Mouse (Mus musculus): ENCODE results near the gene Coro2a.

Coro2a gene

GRCm38 (mm10) chr4:46555762-46556161 lies 46.2 kb downstream of the Coro2a start:
- DNase-seq = no peak

DNA sequence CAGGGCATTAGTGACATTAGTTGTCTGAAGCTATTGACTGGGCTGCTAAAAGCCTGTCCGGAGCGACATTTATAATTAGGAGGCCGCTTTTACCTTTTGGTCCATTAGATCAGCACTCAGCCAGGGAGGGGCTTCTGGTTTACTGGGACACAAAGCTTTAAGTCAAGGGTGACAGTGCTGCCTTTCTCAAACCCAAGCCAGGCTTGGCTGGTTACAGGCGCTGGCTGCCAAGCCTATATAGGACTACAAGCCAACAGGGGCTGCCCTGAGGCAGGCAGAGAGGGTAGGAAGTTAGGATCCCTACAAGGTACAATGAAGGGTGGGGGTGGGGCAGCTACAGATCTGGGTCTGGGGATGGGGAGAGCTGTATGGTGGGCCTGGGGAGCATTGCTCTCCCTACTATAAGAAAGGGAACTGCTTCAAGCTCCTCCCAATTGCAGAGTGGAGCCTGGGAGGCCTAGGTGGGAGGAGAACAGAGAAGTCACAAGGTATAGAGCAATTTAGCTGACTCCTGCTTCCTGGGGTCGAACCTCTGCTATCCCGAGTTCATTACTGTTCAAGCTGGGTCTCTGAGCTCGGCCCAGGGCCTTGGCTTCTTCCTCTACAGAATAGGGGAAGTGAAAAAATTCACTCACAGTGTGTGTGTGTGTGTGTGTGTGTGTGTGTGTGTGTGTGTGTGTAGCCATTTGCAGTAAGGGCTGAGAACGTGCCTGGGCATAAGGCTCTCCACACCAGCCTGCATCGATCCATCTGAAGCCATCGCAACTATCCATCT lies 47.5 kb downstream of the Coro2a start:
- DNase-seq = no peak

DNA sequence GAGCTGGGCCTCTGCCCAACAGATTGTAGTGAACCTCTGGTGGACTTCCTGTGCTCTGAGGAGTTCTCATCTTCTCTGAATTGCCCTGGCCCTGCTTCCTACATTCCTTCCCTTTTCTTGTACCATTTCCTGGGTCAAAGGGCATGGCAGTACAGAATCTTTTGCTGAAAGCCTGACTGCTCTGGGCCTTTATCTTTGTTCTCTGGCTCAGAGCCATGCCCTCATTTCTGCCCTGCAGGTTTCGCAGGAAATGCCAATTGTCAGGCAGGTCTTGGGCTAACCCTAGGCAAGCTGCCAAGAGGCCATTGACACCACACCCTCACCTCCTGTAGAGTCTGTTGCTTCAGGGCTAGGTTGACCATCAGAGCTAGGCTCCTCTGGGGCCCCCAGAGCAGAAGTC lies 48.1 kb downstream of the Coro2a start:
- peak; percentile 50 to 64 for DNase-seq

GRCm38 (mm10) chr4:46550406-46550805 lies 51.6 kb downstream of the Coro2a start:
- no peak for DNase-seq

DNA sequence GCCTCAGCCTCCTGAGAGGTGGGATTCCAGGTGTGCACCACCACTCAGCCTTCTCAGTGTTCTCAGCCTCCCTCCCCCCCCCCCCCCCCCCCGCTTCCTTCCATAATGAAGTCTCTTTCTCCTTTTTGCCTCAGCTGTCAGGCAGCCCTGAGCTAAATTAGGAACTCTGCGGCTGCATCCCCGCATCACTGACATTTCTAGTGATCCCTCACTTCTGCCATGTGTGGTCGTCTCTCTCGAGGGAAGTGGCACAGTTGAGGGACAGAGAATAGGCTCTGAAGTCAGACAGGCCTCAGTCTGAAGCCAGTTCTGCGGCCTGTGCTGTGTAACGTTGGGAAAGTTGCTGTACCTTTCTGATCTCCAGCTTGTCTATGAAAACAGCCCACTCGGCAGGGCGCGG lies 52.0 kb downstream of the Coro2a start:
- no peak for DNase-seq

GRCm38 (mm10) chr4:46546709-46547108 lies 55.3 kb downstream of the Coro2a start:
- DNase-seq = no peak

DNA sequence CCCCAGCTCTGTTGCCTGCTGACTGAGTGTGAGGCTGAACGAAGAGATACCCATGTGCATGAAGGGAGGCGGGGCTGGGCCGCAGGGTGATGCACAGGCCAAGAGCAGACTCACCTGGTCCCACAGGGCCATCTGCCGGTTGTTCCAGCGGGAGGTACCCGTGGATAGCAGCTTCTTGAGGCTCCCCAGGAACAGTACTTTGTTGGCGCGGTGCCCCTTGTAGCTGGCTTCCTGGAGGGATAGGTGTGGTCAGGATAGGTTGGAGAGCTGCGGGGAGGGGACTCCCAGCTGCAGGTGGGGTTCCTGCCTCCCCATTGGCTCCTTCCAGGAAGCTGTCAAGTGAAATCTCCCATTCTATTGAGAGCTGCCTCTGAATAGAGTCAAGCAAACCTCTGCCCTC lies 56.5 kb downstream of the Coro2a start:
- DNase-seq = peak in 1 of 2 experiments; percentile 40

GRCm38 (mm10) chr4:46544313-46544712 lies 57.7 kb downstream of the Coro2a start:
- peak; percentile 40 to 49 for DNase-seq

DNA sequence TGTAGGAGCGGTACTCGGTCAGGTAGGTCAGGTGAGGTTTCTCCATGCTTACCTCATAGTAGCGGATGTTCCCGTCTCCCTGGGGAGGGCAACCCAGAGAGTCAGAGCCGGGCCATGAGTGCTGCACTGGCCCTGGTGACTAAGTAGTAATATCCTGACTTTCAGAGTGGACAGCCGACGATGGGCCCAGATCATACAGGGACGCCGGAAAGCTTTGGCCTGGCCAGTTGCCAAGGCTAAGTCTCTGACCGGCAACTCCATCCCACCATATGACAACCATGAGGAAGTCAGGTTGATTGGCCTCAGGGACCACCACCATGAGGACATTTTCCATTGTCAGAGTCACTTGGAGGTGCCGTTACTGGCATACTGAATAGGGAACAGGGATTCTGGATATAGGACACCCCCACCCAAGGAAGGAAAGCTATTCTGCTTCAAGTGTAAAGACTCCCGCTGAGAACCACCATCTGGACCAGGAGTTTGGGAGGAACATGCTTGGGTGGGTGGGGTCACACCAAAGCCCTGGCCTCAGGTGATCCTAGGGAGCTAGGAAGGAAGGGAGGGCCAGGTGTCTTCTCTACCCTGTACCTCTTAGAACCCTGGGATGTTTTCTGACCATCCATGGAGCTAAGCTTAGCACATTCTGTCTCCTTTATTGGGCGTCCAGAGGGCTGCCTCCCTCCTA lies 58.5 kb downstream of the Coro2a start:
- no peak for DNase-seq

DNA sequence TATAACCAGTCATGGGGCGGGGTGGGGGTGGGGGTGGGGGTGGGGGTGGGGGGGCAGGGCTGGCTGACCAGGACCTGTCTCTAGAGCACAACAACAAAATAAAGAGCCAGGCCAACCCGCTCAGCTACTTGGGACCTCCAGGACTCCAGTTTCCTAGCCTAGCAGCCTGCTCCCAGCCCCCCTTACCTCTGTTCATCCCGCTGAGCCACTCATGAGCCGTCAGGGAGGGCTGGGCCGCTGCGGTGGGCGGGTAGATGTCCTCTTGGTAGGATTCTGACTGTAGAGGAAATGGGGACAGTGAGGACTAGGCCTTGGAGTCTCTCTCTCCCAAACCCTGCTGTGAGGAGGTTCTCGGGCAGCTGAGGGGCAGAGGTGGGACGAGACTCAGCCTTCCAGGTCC lies 60.3 kb downstream of the Coro2a start:
- DNase-seq = no peak

DNA sequence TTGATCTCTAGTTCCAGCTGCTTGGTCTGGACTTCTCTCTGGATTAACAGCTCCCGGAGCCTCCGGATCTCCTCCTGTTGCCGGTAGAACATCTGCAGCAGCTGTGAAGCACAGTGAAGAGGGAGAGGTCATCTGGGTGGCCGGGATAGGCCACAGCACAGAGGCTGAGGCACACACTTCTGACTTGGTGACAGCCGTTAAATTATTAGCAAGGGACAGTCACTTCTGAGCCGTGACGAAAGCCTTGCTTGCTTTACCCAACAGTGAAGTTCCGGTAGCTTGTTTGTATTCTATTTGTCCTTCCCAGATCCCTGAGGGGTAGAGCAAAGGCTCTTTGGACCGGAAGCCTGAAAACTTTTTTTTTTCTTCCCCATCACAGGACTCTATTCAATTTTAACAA lies 62.8 kb downstream of the Coro2a start:
- no peak for DNase-seq

GRCm38 (mm10) chr4:46535840-46536361 lies 66.1 kb downstream of the Coro2a start, which contains the start of gene Trim14:
Gene Trim14, minus strand, starts transcription at chr4:46536141.
- peak; percentile 46 to 64 for DNase-seq

- peak in 1 of 2 experiments; percentile 19 for DNase-seq
Observed at GRCm38 (mm10) chr4:46535094-46535830, 66.7 kb downstream of the Coro2a start.

- DNase-seq = peak; percentile 31 to 49
Observed at GRCm38 (mm10) chr4:46533934-46534720, 67.9 kb downstream of the Coro2a start.

- DNase-seq = no peak
Observed at GRCm38 (mm10) chr4:46532926-46533325, 69.1 kb downstream of the Coro2a start.

DNA sequence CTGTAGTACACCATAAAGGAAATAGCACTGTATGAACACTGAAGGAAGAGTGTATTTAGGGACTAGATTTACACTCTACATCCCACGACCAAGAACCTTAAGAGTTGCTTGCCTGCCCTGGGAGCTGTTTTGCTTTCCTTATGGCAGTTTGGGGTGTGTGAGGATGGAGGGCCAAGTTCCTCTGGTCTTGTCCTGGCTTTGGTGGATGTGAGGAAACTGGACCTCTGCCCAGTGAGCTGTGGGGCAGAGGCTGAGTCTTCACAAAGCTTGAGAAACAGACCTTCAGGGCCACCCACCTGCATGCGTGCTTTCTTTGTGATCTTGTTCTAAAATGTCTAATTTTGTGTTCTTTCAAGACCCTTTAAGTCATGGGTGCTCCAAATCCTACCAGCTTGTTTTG lies 69.5 kb downstream of the Coro2a start:
- DNase-seq = no peak

- DNase-seq = no peak
Observed at GRCm38 (mm10) chr4:46529722-46530121, 72.3 kb downstream of the Coro2a start.

GRCm38 (mm10) chr4:46527558-46527926 lies 74.5 kb downstream of the Coro2a start:
- DNase-seq = peak in 1 of 2 experiments; percentile 38

- DNase-seq = no peak
Observed at GRCm38 (mm10) chr4:46526798-46527557, 75.0 kb downstream of the Coro2a start.

DNA sequence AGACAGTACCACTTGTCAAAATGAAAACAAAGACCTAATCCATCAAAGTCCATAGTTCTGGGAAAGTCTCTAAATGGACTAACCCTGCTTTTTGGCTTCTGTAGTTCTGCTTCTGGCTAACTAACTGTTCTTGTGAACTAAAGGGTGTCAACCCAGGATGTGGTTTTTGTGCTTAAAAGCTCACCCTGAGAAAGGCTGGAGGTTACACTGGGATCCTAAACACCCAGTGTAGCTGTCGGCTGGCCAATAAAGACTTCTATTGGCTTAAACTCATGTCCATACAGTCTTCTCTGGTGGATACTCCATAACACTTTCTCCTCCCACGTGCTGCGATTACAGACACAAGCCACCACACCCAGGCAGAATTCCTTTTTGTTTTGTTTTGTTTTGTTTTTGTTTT lies 75.8 kb downstream of the Coro2a start:
- DNase-seq = no peak

DNA sequence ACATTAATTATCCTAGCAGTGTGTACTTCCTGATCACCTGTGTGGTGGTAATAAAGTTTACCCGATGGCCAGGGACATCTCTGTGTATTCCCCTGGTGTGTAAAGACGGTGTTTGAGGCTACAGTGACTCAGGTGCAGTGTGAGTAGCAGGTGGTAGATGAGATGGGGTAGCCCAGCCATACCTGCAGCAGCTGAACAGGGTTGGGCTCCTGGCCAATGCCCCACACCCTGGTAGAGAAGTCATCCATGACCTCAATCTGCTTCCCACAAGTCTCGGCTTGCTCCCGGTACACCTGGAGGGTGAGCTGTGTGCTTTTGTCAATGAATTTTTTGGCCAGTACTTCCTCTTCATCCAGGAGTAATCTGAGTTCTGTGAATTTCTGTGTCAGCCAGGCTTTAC lies 78.7 kb downstream of the Coro2a start:
- DNase-seq = peak; percentile 34 to 52

DNA sequence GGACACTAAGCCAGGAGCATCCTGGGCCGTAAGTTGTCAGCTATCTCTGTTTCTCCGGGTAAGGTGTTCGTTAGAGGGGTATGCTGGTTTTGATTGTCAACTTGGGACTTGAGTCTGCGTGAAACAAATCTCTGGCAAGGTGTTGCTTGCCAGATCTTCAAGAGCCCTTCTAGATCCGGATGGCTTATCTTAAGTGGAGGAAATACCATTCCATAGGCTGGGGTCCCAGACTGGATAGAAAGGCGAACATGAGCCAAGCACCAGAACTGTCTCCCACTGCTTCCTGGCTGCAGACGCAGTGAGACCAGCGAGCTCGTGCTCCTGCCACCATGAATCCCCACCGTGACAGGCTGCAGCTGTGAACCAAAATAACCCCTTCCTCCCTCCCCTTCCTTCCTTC lies 80.5 kb downstream of the Coro2a start:
- DNase-seq = no peak

All from kidney, postnatal 4 days (tissue).